Mouse (Mus musculus): ENCODE data around the gene Ier2. TPM values are rescaled to one million over a fixed set of nuclear protein-coding genes. Genes with fewer than 3 reads are reported as not detected.

Ier2 gene
- polyA plus RNA-seq, 1 experiment from 2014 or later, result 103 TPM

DNA sequence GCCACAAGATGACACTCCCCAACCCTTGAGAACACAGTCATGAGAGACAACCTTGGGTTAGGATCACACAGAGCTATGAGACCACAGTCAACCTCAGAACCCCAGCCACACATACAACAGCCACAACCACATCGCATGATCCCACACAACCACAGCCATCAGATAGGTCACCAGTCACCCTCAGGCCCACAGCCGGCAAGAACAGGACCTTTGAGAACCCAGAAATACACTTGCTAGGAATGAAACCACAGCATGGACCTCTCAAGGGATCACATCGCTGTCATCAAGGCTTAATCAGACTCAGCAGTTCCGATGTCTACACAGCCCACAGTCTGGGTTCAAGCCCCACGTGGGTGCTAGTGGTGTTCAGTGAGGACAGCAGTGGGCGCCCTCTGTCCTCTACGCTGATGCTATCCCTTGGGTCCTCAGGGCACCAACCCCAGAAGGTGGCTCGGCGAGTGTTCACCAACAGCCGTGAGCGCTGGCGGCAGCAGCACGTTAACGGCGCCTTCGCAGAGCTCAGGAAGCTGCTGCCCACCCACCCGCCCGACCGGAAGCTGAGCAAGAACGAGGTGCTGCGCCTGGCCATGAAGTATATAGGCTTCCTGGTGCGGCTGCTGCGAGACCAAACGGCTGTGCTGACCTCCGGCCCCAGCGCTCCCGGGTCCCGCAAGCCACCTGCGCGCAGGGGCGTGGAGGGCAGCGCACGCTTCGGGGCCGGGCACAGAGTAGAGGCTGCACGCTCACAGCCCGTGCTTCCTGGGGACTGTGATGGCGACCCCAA lies 41.0 kb upstream of the Ier2 start:
- H3K4me3 ChIP-seq, result peak overlapping the region; percentile 53
- 7% methylated on average over 38 of the region's 38 CpGs for WGBS
- DNase-seq (ENCODE audit: low spot score), result peak; percentile 83

DNA sequence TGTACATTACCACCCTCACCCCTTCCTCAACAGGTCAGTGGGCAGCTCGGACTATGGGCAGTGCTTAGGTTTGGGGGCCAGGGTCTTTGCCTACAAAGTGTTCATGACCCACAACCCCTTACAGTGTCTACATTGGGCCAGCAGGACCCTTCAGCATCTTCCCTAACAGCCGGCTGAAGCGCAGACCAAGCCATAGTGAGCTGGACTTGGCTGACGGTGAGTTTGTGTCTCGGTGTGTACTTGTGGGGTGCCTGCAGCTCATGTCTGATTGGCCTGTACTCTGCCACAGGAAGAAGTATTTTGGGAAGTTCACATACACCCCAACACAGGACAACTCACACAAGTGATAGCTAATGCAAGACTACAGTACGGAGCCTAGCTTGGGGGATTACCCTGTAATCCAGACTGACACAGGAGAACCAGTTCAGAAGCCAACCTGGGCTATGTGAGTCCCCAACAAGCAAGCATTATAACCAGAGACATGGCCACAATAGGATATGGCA lies 40.4 kb upstream of the Ier2 start:
- Histone ChIP-seq H3K36me3 (peaks cover 18% of the 10 kb centered on the region), H3K27ac (peak overlapping the region; percentile 84), H3K4me1 (peaks cover 75% of the 10 kb centered on the region), H3K9me3 (no peaks in the 10 kb centered on the region), H3K4me3 (peak overlapping the region; percentile 53), H3K27me3 (ENCODE audit: insufficient read depth, poor library complexity, severe bottlenecking) (peaks cover 66% of the 10 kb centered on the region)
- no peak for DNase-seq (ENCODE audit: low spot score)
- WGBS, result 76% methylated on average over 6 of the region's 6 CpGs

More for the DNA sequence above, 41.0 kb upstream of the Ier2 start:
- Histone ChIP-seq H3K36me3 (peaks cover 11% of the 10 kb centered on the region), H3K4me1 (peaks cover 75% of the 10 kb centered on the region), H3K9me3 (no peaks in the 10 kb centered on the region), H3K27ac (peak overlapping the region; percentile 84), H3K27me3 (ENCODE audit: insufficient read depth, poor library complexity, severe bottlenecking) (peaks cover 73% of the 10 kb centered on the region)

DNA sequence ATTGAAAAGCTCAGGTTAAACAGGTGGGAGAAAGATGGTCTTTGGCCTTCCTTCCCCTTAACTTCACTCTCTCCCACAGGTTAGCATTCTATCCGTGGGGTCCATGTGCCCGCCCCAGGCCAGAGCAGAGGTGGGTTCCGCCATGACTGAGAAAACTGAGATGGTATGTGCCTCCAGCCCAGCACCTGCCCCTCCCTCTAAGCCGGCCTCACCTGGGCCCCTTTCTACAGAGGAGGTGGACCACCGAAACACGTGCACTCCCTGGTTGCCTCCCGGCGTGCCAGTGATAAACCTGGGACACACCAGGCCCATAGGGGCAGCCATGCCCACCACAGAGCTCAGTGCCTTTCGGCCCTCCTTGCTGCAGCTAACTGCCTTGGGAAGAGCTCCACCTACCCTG lies 39.9 kb upstream of the Ier2 start:
- H3K27ac ChIP-seq, result peak overlapping the region; percentile 84
- H3K9me3 ChIP-seq, result no peaks in the 10 kb centered on the region
- H3K4me3 ChIP-seq, result peak overlapping the region; percentile 53
- peaks cover 22% of the 10 kb centered on the region for H3K36me3 ChIP-seq
- DNase-seq (ENCODE audit: low spot score), result no peak
- 60% methylated on average over 9 of the region's 9 CpGs for WGBS
- peaks cover 62% of the 10 kb centered on the region for H3K27me3 ChIP-seq (ENCODE audit: insufficient read depth, poor library complexity, severe bottlenecking)
- H3K4me1 ChIP-seq, result peaks cover 72% of the 10 kb centered on the region

DNA sequence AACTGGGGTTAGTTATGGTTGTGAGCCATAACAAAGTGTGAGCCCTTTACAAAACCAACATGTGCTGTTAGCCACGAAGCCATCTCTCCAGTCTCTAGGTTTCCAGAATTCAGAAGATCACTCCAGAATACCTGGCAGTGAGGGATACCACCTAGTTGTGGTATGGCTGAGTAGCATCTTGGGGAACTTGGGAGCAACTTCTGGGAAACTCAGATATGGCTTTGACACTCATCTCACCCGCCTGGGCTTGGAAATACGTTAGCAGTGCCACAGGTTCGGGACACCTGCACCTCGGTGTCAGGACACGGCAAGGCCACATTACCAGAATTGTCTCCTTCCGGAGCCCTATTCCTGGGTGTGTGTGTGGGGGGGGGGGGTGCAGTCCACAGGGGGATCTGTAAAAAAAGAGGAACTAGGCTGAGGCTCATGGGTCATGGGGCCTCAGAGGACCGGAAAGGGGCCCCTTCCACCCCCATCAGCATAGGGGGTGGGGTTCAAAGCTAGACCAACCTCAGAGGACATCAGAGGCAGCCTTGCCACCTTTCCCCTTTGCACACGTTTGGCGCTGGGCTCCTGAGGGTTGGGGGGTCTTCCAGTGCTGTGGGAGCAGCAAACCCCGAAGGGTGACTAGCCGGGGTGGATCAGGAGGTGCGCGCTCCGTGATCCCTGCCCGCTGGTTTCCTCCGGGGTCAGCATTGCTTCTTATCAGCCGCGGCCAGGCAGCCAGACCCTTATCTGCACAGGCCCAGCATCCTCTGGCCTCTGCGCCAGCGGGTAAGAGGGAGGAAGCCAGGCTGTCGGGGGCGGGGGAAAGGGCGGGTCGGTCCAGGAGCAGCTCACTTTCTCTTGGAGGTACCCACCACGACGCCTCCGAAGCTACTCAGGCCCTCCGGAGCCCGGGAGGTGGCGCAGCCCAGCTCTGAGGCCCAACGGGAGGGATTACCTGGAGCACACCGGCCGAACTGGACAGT lies 38.6 kb upstream of the Ier2 start, which contains the start of gene Lyl1:
TSS of gene Lyl1 (plus strand) at position 517 of the 971 bp plus-strand sequence.
- Histone ChIP-seq H3K9me3 (no peaks in the 10 kb centered on the region), H3K4me1 (peaks cover 60% of the 10 kb centered on the region), H3K27ac (peak within 1 kb of the TSS; percentile 84), H3K27me3 (ENCODE audit: insufficient read depth, poor library complexity, severe bottlenecking) (peaks cover 49% of the 10 kb centered on the region), H3K4me3 (peak within 1 kb of the TSS; percentile 53), H3K36me3 (peaks cover 36% of the 10 kb centered on the region)
- DNase-seq (ENCODE audit: low spot score), result peak; percentile 97
- WGBS, result 5% methylated on average over 34 of the region's 34 CpGs

DNA sequence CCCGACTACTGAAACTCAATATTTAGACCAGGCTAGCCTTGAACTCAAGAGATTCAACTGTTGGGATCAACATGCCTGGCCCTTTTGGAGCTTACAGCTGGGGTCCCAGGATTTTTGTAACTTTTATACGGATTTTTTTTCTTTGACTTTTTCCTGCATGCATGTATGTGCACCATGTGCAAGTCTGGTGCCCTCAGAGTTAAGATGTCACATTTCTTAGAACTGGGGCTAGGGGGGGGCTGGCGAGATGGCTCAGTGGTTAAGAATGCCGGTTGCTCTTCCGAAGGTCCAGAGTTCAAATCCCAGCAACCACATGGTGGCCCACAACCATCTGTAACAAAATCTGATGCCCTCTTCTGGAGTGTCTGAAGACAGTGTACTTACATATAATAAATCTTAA lies 37.9 kb upstream of the Ier2 start:
- Histone ChIP-seq H3K4me1 (peaks cover 58% of the 10 kb centered on the region), H3K27me3 (ENCODE audit: insufficient read depth, poor library complexity, severe bottlenecking) (peaks cover 46% of the 10 kb centered on the region), H3K27ac (peak overlapping the region; percentile 84), H3K4me3 (no peak overlapping the region), H3K36me3 (peaks cover 42% of the 10 kb centered on the region), H3K9me3 (no peaks in the 10 kb centered on the region)
- 76% methylated on average over 5 of the region's 5 CpGs for WGBS
- no peak for DNase-seq (ENCODE audit: low spot score)

DNA sequence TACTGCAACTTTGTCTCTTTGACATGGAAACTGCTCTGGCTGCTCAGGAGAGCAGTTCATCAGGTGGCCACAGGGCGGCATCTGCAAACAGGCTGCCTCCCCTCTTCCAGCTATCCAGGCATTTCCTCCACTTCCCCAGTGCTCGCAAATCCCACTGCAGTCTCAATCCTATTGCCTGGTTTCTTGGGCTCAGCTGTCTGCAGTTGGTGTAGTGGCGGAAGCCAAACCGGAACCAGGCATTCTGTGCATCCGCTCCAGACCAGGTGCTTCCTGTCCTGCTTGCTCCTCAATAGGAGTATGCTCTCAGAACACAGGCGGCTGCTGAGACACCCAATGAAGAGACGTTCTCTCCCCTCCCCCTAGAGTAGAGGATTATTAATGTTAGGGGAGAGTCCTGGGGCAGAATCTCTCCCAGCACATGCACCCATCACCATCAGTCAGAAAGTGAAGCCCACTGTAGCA lies 37.2 kb upstream of the Ier2 start:
- 49% methylated on average over 7 of the region's 7 CpGs for WGBS
- Histone ChIP-seq H3K36me3 (peaks cover 48% of the 10 kb centered on the region), H3K27ac (peak overlapping the region; percentile 84; the same call in 1 of the 2 replicates), H3K27me3 (ENCODE audit: insufficient read depth, poor library complexity, severe bottlenecking) (peaks cover 40% of the 10 kb centered on the region), H3K4me1 (peaks cover 51% of the 10 kb centered on the region), H3K4me3 (0 out of 2 replicates have a peak overlapping the region, but pooled peaks have one; percentile 9), H3K9me3 (no peaks in the 10 kb centered on the region)
- DNase-seq (ENCODE audit: low spot score), result peak; percentile 90

DNA sequence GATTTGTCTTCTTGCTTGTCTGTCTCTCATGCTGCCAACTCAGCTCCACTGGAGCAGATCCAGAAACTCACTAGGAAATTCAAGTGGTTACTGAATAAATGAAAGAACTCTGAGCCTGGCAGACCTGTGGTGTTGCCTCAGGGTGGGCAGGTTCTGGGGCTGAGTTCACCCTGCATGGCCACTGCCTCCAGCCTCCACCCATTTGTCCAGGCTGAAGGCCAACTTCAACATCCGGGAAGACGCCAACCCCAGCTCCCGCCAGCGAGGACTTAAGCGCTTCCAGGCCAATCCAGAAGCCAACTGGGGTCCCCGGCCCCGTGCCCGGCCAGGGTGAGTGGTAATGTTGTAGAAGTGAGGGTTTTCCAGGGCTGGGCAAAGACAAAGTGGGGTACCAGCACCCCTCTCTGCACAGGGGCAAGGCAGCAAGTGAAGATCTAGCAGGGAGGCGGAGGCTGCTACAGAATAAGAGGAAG lies 36.3 kb upstream of the Ier2 start:
- no peak for DNase-seq (ENCODE audit: low spot score)
- Histone ChIP-seq H3K9me3 (no peaks in the 10 kb centered on the region), H3K36me3 (peaks cover 57% of the 10 kb centered on the region), H3K4me3 (no peak overlapping the region), H3K27ac (peak overlapping the region; percentile 84; the same call in 1 of the 2 replicates), H3K4me1 (peaks cover 43% of the 10 kb centered on the region), H3K27me3 (ENCODE audit: insufficient read depth, poor library complexity, severe bottlenecking) (peaks cover 31% of the 10 kb centered on the region)
- 87% methylated on average over 9 of the region's 9 CpGs for WGBS

DNA sequence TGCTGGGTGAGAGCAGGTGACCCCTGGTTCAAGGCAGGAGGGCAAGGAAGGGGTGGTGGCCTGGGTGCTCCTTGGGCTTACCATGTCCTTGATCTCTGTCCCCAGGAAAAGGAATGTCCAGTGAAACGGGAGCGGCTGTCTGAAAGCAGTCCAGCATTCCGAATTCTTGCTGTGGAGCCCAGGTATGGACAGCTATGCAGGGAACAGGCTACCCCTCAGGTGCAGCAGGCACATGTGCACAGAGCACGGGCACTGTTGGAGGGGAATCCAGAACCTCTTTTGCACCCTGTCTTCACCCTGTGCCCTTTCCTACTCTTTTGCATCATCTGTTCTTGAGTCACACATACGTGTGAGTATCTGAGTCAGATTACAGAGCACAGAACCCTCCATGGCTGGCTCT lies 35.6 kb upstream of the Ier2 start:
- WGBS, result 86% methylated on average over 5 of the region's 5 CpGs
- no peaks in the 10 kb centered on the region for H3K9me3 ChIP-seq
- peaks cover 64% of the 10 kb centered on the region for H3K36me3 ChIP-seq
- DNase-seq (ENCODE audit: low spot score), result no peak
- peaks cover 24% of the 10 kb centered on the region for H3K27me3 ChIP-seq (ENCODE audit: insufficient read depth, poor library complexity, severe bottlenecking)
- peaks cover 38% of the 10 kb centered on the region for H3K4me1 ChIP-seq
- H3K4me3 ChIP-seq, result no peak overlapping the region
- H3K27ac ChIP-seq, result no peak overlapping the region

DNA sequence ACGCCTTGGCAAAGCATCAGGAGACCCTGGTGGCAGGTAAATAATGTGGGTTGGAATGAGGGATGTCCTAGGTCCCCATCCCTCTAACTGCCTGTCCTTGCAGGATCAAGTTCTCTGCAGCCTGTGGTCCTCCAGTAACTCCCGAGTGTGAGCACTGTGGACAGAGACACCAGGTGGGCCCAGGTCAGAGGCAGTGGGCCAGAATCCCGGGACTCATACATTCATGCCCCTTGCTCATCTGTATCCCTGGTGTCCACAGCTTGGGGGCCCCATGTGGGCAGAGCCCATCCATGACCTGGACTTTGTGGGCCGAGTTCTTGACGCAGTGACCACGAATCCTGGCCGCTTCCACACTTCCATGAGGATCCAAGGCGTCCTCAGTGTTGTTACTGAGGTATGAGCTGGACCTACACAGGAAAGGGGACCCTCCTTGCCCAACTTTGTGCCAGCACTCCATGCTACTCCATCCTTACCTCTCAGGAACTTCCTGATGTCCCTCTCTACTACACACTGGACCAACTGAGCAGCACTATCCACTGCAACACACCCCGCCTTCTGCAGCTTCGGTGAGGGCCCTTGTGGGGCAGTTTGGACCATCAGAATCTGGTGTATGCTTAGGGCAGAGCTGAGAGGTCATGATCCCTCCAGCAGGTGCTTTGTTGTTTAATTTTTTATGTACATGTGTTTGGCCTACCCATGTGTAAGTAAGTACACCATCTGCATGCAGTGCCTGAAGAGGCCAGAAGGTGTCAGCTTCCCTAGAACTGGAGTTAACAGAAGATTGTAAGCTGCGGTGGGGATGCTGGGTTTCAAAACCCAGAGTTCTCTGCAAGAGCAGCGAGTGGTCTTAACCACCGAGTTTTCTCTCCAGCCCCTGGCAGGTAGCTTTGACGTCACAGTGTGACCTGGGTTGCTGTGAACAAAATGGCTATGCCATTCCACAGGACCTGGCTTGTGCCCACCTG lies 34.8 kb upstream of the Ier2 start:
- WGBS, result 90% methylated on average over 14 of the region's 14 CpGs
- no peaks in the 10 kb centered on the region for H3K9me3 ChIP-seq
- DNase-seq (ENCODE audit: low spot score), result no peak

DNA sequence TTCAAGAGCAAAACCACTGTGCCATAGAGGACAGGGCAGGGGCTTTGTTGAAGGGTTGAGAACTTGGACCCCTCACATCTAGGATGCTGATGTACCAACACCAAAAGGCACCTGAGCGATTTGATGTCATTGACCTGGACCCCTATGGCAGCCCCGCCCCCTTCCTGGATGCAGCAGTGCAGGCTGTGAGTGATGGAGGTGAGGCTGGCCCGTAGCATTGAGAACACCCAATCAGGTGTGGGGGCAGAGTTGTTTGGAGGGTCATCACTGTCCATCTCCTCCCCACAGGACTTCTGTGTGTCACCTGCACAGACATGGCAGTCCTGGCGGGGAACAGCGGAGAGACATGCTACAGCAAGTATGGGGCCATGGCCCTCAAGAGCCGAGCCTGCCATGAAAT lies 32.5 kb upstream of the Ier2 start:
- Histone ChIP-seq H3K27me3 (ENCODE audit: insufficient read depth, poor library complexity, severe bottlenecking) (no peaks in the 10 kb centered on the region), H3K4me3 (no peak overlapping the region), H3K36me3 (peaks cover 88% of the 10 kb centered on the region), H3K9me3 (no peaks in the 10 kb centered on the region), H3K4me1 (peaks cover 18% of the 10 kb centered on the region), H3K27ac (no peak overlapping the region)
- no peak for DNase-seq (ENCODE audit: low spot score)
- WGBS, result 91% methylated on average over 6 of the region's 6 CpGs

More for the DNA sequence above, 34.8 kb upstream of the Ier2 start:
- Histone ChIP-seq H3K36me3 (peaks cover 71% of the 10 kb centered on the region), H3K4me3 (no peak overlapping the region), H3K27me3 (ENCODE audit: insufficient read depth, poor library complexity, severe bottlenecking) (peaks cover 16% of the 10 kb centered on the region), H3K27ac (no peak overlapping the region), H3K4me1 (peaks cover 33% of the 10 kb centered on the region)

DNA sequence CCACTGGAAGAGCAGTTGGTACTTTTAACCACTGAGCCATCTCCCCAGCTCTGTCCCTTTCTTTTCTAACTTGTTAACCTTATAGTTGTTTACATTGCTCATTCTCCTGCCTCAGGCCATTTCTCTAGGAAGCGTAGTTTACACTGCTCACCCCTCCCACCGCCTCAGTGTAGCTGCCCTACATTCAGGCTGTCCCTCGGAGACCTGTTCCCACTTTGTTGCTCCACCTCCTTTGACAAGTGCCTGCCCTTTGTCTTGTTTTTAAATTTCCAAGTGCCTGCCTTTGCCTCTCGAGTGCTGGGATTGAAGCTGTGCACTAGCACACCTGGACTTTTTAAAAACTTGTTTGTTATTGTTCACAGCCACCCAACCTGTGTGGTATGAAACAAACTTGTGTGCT lies 30.7 kb upstream of the Ier2 start:
- no peaks in the 10 kb centered on the region for H3K27me3 ChIP-seq (ENCODE audit: insufficient read depth, poor library complexity, severe bottlenecking)
- WGBS, result 82% methylated on average over 4 of the region's 4 CpGs

More for the DNA sequence above, 30.7 kb upstream of the Ier2 start:
- no peak for DNase-seq (ENCODE audit: low spot score)
- Histone ChIP-seq H3K4me3 (no peak overlapping the region), H3K27ac (no peak overlapping the region), H3K4me1 (peaks cover 21% of the 10 kb centered on the region), H3K9me3 (no peaks in the 10 kb centered on the region), H3K36me3 (peaks cover 73% of the 10 kb centered on the region)

Measured in heart, embryonic 10.5 days (tissue).